20 mouse cellular contexts compared by ENCODE assay signal in the genomic region with DNA sequence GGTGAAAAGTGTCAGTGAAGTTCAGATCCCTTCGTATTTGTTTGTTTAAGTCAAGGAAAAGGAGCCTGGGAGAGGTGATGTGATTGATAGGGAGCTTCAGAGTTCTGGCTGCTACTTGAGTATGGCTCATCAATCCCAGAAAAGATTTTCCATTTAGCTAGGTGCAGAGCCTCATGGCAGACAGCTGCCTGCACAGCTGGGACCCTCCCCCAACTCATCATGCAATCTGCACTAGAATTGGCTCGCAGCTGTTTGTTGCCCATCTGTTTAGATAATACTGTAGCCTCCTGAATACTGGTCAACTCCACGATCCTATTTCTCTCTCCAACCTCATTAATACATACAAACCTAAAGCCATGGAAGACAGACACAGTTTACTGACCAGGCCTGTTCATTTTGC.
DNase-seq lines count a peak whose midpoint lies in the region; ATAC-seq and TF ChIP-seq lines count a peak whose summit lies in the region.
"Had no signal": no experiment of that assay in that cellular context is flagged by ENCODE, and none has a peak within 500 bp of the region (broad histone marks: within the 10 kb centered on the region; RNA-seq: fewer than 3 reads in every experiment).

No protein-coding gene starts in this region.

- peak; percentile 5 for DNase-seq in lung, embryonic 14.5 days
- DNase-seq in lung, postnatal 14 days = no peak
- DNase-seq in embryo, embryonic 10.5 days (ENCODE audit: low spot score) = peak; percentile 12
- no peak for DNase-seq in liver, postnatal 0 days
- no peak for DNase-seq in Muller cell, postnatal 12 days (ENCODE audit: inconsistent ontology term)
- DNase-seq: cerebellum, postnatal 14 days; gastrocnemius, adult 2 months; heart, postnatal 4 days; kidney, adult 11 months; kidney, postnatal 25 days; lung, adult 18-20 months; lung, postnatal 4 days; thymus, adult 2 months had no signal

- H3K4me1 ChIP-seq in lung, embryonic 14.5 days (ENCODE audit: insufficient read depth) = no peaks in the 10 kb centered on the region
- H3K4me1 ChIP-seq in hindbrain, embryonic 15.5 days (replicated peaks) = no peaks in the 10 kb centered on the region
- H3K4me1 ChIP-seq in neural tube, embryonic 12.5 days = no peaks in the 10 kb centered on the region
- H3K4me1 ChIP-seq in liver, postnatal 0 days (ENCODE audit: insufficient read depth) = no peaks in the 10 kb centered on the region
- H3K4me1 ChIP-seq: embryonic facial prominence, embryonic 12.5 days; limb, embryonic 15.5 days; midbrain, embryonic 12.5 days; stomach, embryonic 15.5 days had no signal

- no peaks in the 10 kb centered on the region for H3K27me3 ChIP-seq in lung, embryonic 14.5 days (ENCODE audit: insufficient read depth, low read length)
- no peaks in the 10 kb centered on the region for H3K27me3 ChIP-seq in hindbrain, embryonic 15.5 days
- H3K27me3 ChIP-seq in neural tube, embryonic 12.5 days (replicated peaks) = no peaks in the 10 kb centered on the region
- no peaks in the 10 kb centered on the region for H3K27me3 ChIP-seq in liver, postnatal 0 days (ENCODE audit: insufficient read depth, low read length)
- H3K27me3 ChIP-seq: embryonic facial prominence, embryonic 12.5 days; limb, embryonic 15.5 days; midbrain, embryonic 12.5 days; stomach, embryonic 15.5 days had no signal

- TF ChIP-seq CTCF in lung, embryonic 14.5 days (IDR thresholded peaks at IDR 0.05; ENCODE audit: low read depth) = no peak
- TF ChIP-seq CTCF in liver, postnatal 0 days (IDR thresholded peaks at IDR 0.05; ENCODE audit: low read depth) = no peak

- H3K9me3 ChIP-seq in lung, embryonic 14.5 days (ENCODE audit: low read depth, low read length) = no peaks in the 10 kb centered on the region
- no peaks in the 10 kb centered on the region for H3K9me3 ChIP-seq in hindbrain, embryonic 15.5 days
- H3K9me3 ChIP-seq in neural tube, embryonic 12.5 days = no peaks in the 10 kb centered on the region
- H3K9me3 ChIP-seq in liver, postnatal 0 days (ENCODE audit: low read length) = no peaks in the 10 kb centered on the region
- H3K9me3 ChIP-seq: embryonic facial prominence, embryonic 12.5 days; limb, embryonic 15.5 days; midbrain, embryonic 12.5 days; stomach, embryonic 15.5 days had no signal

- TF ChIP-seq EP300 in liver, postnatal 0 days (IDR thresholded peaks at IDR 0.05; ENCODE audit: low read depth) = no peak

- ATAC-seq in lung, embryonic 14.5 days (ENCODE audit: insufficient read depth) = no peak
- 0 out of 2 replicates have a peak, but pooled peaks have one; percentile 34 for ATAC-seq in hindbrain, embryonic 15.5 days (ENCODE audit: low FRiP score, low read depth)
- peak; percentile 61; the same call in 1 of the 2 replicates for ATAC-seq in neural tube, embryonic 12.5 days (ENCODE audit: low FRiP score, low read depth)
- no peak for ATAC-seq in liver, postnatal 0 days

- H3K4me3 ChIP-seq in lung, embryonic 14.5 days (ENCODE audit: low read depth, low read length) = no peak overlapping the region
- no peak overlapping the region for H3K4me3 ChIP-seq in hindbrain, embryonic 15.5 days
- no peak overlapping the region for H3K4me3 ChIP-seq in neural tube, embryonic 12.5 days
- H3K4me3 ChIP-seq in liver, postnatal 0 days (ENCODE audit: low read depth, low read length) = no peak overlapping the region
- H3K4me3 ChIP-seq: embryonic facial prominence, embryonic 12.5 days; gastrocnemius, adult 2 months; left cerebral cortex, adult 2 months; limb, embryonic 15.5 days; midbrain, embryonic 12.5 days; stomach, embryonic 15.5 days had no signal

- 8% methylated on average over 3 of the region's 3 CpGs for WGBS in lung, embryonic 14.5 days
- WGBS in hindbrain, embryonic 15.5 days = 45% methylated on average over 3 of the region's 3 CpGs
- WGBS in neural tube, embryonic 12.5 days = 57% methylated on average over 3 of the region's 3 CpGs
- whole genome bisulfite sequencing in liver, postnatal 0 days (ENCODE audit: insufficient replicate concordance) = 41% methylated on average over 3 of the region's 3 CpGs

- H3K27ac ChIP-seq in lung, embryonic 14.5 days (ENCODE audit: low read depth) = no peak overlapping the region
- H3K27ac ChIP-seq in hindbrain, embryonic 15.5 days (replicated peaks) = 0 out of 2 replicates have a peak overlapping the region, but pooled peaks have one; percentile 34
- no peak overlapping the region for H3K27ac ChIP-seq in neural tube, embryonic 12.5 days
- no peak overlapping the region for H3K27ac ChIP-seq in liver, postnatal 0 days (ENCODE audit: low read depth)
- H3K27ac ChIP-seq: embryonic facial prominence, embryonic 12.5 days; gastrocnemius, adult 2 months; left cerebral cortex, adult 2 months; limb, embryonic 15.5 days; midbrain, embryonic 12.5 days; stomach, embryonic 15.5 days had no signal

- H3K36me3 ChIP-seq in lung, embryonic 14.5 days (ENCODE audit: insufficient read depth) = no peaks in the 10 kb centered on the region
- no peaks in the 10 kb centered on the region for H3K36me3 ChIP-seq in hindbrain, embryonic 15.5 days
- H3K36me3 ChIP-seq in neural tube, embryonic 12.5 days = no peaks in the 10 kb centered on the region
- H3K36me3 ChIP-seq in liver, postnatal 0 days (replicated peaks; ENCODE audit: insufficient read depth, low read length) = no peaks in the 10 kb centered on the region
- H3K36me3 ChIP-seq: embryonic facial prominence, embryonic 12.5 days; limb, embryonic 15.5 days; midbrain, embryonic 12.5 days; stomach, embryonic 15.5 days had no signal

- no peak overlapping the region for H3K4me2 ChIP-seq in lung, embryonic 14.5 days
- no peak overlapping the region for H3K4me2 ChIP-seq in hindbrain, embryonic 15.5 days
- no peak overlapping the region for H3K4me2 ChIP-seq in neural tube, embryonic 12.5 days (replicated peaks)
- H3K4me2 ChIP-seq in liver, postnatal 0 days (ENCODE audit: low read depth, low read length) = no peak overlapping the region
- H3K4me2 ChIP-seq: embryonic facial prominence, embryonic 12.5 days; limb, embryonic 15.5 days; midbrain, embryonic 12.5 days; stomach, embryonic 15.5 days had no signal

- H3K9ac ChIP-seq in lung, embryonic 14.5 days = no peak overlapping the region
- H3K9ac ChIP-seq in hindbrain, embryonic 15.5 days = no peak overlapping the region
- H3K9ac ChIP-seq in neural tube, embryonic 12.5 days = no peak overlapping the region
- no peak overlapping the region for H3K9ac ChIP-seq in liver, postnatal 0 days (replicated peaks)
- H3K9ac ChIP-seq: embryonic facial prominence, embryonic 12.5 days; limb, embryonic 15.5 days; midbrain, embryonic 12.5 days; stomach, embryonic 15.5 days had no signal

Comparison
In these comparisons a context has a peak if more than half of its experiments do, and no peak if none do; other contexts are left out.
1. DNase-seq: peak in lung, embryonic 14.5 days (single experiment) and embryo, embryonic 10.5 days (single experiment); none in lung, postnatal 14 days (single experiment), liver, postnatal 0 days (single experiment) and Muller cell, postnatal 12 days (single experiment).
2. ATAC-seq: peak in hindbrain, embryonic 15.5 days (single experiment) and neural tube, embryonic 12.5 days (single experiment); none in lung, embryonic 14.5 days (single experiment) and liver, postnatal 0 days (single experiment).